Mouse (Mus musculus): Measurements from ENCODE around the gene Frmpd1.

Frmpd1 gene

GRCm38 (mm10) chr4:45184521-45185330 is at the start of gene Frmpd1:
Gene Frmpd1, plus strand, starts transcription at chr4:45184875.
- DNase-seq (ENCODE audit: inconsistent age in 2 of 2, low spot score in 1 of 2): peak; percentile 75 to 85

DNA sequence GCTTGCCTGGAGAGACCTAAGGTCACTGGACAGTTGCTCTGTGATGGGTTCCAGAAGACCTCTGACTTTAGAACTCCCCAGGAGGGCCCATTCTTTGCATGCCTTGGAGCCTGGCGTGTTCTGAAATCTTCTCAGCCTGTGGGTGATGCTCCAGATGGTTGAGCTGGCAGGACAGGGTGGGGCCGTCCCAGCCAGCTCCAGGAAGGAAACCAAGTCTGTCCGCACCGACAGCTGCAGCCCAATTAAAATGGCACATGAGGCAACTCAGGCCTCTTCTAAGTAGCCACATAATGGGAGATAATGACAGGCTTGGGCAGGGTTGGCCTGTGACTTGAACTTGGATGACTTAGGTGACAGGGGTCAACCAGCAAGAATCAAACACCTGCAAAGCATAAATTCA is 47.0 kb upstream of the Frmpd1 start:
- DNase-seq (ENCODE audit: inconsistent age in 2 of 2, low spot score in 1 of 2): no peak

DNA sequence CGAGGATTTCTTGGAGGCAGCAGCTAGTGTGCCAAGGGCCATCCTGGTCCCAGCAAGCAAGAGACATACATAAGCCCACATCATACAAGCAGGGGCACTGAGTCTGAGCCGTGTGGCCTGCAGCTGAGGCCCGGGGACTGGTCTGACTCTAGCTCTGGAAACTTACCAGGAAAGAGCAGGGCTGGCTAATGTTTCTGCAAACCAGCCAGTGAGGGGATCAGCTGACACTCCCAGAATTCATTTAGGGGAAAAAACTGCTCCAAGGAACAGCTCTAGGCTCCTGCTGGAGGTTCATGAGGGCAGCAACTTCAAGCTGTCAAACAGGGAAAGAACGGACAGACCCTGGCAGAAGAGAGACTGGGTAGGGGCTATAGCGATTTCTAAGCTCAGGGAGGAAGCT is 42.8 kb upstream of the Frmpd1 start:
- DNase-seq (ENCODE audit: inconsistent age in 2 of 2, low spot score in 1 of 2): peak in 1 of 2 experiments; percentile 22

DNA sequence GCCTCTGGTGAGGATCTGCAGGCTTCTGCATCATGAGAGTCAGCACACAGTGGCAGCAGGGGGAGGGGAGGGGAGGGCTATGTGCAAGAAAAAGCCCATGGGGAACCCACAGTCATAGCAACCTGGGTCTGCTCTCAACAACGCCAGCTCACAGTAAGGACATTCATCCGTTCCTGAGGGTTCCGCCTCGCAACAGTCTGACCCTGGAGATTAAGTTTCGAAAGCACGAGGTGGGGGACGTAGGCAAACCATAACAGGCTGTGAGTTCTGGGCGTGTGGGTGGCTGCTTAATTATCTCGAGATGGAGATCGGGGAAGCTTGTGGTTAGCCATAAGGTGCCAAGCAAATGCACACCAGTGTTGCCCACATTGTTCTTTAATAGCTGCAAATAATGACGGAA is 42.3 kb upstream of the Frmpd1 start:
- peak in 1 of 2 experiments; percentile 27 for DNase-seq (ENCODE audit: inconsistent age in 2 of 2, low spot score in 1 of 2)

GRCm38 (mm10) chr4:45143005-45143404 is 41.7 kb upstream of the Frmpd1 start:
- DNase-seq (ENCODE audit: inconsistent age in 2 of 2, low spot score in 1 of 2): peak; percentile 21 to 50

- no peak for DNase-seq (ENCODE audit: inconsistent age in 2 of 2, low spot score in 1 of 2)
Observed at GRCm38 (mm10) chr4:45156433-45156832, 28.2 kb upstream of the Frmpd1 start.

GRCm38 (mm10) chr4:45158608-45159007 is 26.1 kb upstream of the Frmpd1 start:
- DNase-seq (ENCODE audit: inconsistent age in 2 of 2, low spot score in 1 of 2): no peak

- DNase-seq (ENCODE audit: inconsistent age in 2 of 2, low spot score in 1 of 2): no peak
Observed at GRCm38 (mm10) chr4:45160773-45161172, 23.9 kb upstream of the Frmpd1 start.

GRCm38 (mm10) chr4:45163711-45164110 is 21.0 kb upstream of the Frmpd1 start:
- peak in 1 of 2 experiments; percentile 79 for DNase-seq (ENCODE audit: inconsistent age in 2 of 2, low spot score in 1 of 2)

- no peak for DNase-seq (ENCODE audit: inconsistent age in 2 of 2, low spot score in 1 of 2)
Observed at GRCm38 (mm10) chr4:45165477-45165876, 19.2 kb upstream of the Frmpd1 start.

- DNase-seq (ENCODE audit: inconsistent age in 2 of 2, low spot score in 1 of 2): no peak
Observed at GRCm38 (mm10) chr4:45165955-45166354, 18.7 kb upstream of the Frmpd1 start.

- no peak for DNase-seq (ENCODE audit: inconsistent age in 2 of 2, low spot score in 1 of 2)
Observed at GRCm38 (mm10) chr4:45171340-45171739, 13.3 kb upstream of the Frmpd1 start.

DNA sequence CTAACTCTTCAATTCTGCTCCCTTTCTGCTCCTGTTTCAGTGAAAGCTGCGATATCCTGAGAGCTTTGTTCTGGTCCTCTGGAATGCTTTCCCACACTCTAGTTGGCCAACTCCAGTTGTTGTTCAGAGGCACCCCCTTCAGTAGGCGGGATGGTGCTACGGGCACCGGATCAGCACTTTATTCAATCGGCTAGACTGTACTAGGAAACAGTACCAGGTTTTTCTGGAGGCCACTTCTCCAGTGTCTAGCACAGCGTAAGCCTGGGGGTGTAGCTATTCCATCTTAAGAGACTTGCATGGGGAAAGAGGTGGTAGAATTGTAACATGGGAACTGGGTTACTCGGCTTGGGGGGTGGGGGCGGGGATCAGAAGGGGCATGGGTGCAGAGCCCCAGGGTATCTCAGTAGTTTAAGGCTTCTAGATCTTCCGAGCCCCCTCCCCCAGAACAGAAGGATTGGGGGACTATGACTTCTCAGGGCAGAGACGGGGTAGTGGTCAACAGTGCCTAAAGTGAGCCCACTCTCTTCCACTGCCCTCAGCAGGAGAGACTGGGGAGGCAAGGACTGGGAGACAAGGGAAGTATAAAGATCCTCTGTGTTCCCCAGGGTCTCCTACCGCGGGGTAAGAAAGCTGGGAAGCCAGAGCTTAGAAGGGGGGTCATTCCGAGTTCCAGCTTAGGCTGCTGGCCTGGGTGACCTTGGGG is 706 bp upstream of the Frmpd1 start:
- peak in 1 of 2 experiments; percentile 30 for DNase-seq (ENCODE audit: inconsistent age in 2 of 2, low spot score in 1 of 2)

DNA sequence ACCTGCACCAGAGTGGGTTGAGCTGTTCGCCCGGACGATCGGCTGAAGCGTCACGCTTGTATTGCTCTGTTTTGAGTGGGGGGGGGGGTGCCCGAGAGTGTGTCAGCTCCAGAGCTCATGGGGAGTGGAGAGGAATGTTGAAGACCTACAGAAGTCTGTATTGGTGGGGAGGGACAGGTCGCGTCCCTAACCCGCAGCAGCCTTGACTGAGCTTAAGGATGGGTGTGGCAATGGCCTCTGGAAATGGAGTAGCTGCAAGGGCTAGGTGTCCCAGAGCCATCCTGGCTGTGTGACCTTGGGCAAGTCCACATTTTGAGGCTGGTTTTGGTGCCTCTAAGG is 625 bp downstream of the Frmpd1 start:
- DNase-seq (ENCODE audit: inconsistent age in 2 of 2, low spot score in 1 of 2): peak in 1 of 2 experiments; percentile 31

- DNase-seq (ENCODE audit: inconsistent age in 2 of 2, low spot score in 1 of 2): no peak
Observed at GRCm38 (mm10) chr4:45198296-45198695, 13.6 kb downstream of the Frmpd1 start.

- DNase-seq (ENCODE audit: inconsistent age in 2 of 2, low spot score in 1 of 2): no peak
Observed at GRCm38 (mm10) chr4:45203283-45203682, 18.6 kb downstream of the Frmpd1 start.

DNA sequence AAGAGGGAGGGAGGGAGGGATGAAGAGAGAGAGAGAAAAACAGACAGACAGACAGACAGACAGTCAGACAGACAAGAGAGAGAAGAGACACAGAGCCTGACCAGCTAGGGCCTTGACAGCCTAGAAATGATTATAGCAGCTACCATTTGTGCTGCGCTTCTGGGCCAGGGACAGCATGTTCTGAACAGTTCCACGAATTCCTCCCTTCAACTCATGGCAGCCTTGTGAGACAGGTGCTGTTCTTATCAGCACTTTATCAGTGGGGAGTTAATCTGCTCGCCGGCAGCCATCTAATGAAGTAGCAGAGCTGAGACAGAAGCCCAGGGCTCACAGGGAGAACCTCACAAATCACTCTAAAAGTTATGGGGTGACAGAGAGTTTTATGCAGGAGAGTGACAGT is 22.8 kb downstream of the Frmpd1 start:
- peak in 1 of 2 experiments; percentile 27 for DNase-seq (ENCODE audit: inconsistent age in 2 of 2, low spot score in 1 of 2)

- no peak for DNase-seq (ENCODE audit: inconsistent age in 2 of 2, low spot score in 1 of 2)
Observed at GRCm38 (mm10) chr4:45208832-45209363, 24.2 kb downstream of the Frmpd1 start.

- DNase-seq (ENCODE audit: inconsistent age in 2 of 2, low spot score in 1 of 2): no peak
Observed at GRCm38 (mm10) chr4:45212342-45213063, 27.8 kb downstream of the Frmpd1 start.

DNA sequence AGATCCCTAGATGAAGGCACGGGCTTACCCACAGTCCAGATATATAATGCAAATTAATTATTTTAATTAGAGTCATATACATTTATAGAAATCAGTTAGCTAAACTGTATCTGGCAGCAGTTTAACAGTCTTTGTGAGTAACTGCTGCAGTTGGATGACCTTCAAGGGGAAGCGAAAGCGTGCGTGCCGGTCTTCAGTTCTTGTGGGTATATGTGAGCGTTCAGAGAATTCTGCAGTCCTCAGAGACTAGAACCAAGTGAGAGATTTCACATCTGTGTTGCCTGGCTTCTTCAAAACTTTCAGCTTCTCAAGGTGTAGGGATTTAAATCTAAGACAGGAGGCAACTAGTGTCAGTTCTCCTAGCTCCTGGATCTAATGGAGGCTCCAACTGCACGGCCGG is 35.3 kb downstream of the Frmpd1 start:
- peak in 1 of 2 experiments; percentile 44 for DNase-seq (ENCODE audit: inconsistent age in 2 of 2, low spot score in 1 of 2)

- DNase-seq (ENCODE audit: inconsistent age in 2 of 2, low spot score in 1 of 2): no peak
Observed at GRCm38 (mm10) chr4:45222395-45222794, 37.7 kb downstream of the Frmpd1 start.
